Mouse (Mus musculus) right cerebral cortex, postnatal 10 days (tissue): ENCODE data around the gene Mplkip.
A peak's percentile ranks its signal among the peaks of the same experiment; 100 is the strongest.

Experiments
- DNase-seq, 2 experiments: peaks; one replicate each; pipeline ENCODE4 v3.0.0; 2021; ENCODE audit warnings: low spot score in 2 of 2

The Mplkip gene

DNA sequence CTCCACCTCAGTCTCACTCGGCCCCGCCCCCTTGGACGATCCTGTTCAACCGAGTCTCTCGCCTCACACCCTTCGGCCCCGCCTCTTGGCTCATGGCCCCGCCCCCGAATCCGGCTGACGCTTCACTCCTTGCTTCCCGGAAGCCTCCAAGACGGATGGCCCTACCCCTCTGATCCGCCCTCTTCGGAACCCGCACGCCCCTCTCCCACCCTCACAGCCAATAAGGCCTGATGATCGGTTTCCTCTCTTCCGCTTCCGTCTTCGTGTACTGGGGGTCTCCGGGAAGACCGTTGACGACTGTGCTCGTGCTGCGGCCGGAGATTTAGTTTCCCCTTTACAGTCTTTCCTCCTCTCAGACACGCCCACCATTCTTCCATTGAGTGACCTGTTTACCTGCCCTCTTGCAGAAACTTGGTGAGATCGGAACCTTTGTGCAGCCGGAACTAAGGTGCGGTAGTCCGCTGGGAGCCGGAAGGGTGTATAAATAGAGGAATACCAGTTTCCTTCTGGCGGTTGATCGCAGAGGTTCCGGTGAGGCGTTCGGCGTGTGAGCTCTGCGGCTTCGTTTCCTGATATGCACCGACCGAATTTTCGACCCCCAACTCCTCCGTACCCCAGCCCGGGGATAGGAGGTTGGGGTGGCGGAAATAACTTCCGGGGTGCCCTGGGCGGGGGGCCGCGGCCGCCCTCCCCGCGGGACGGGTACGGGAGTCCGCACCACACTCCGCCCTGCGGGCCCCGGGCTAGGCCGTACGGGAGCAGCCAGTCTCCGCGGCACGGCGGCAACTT lies at the start of gene Mplkip, which contains the start of gene Sugct:
Mplkip (plus strand) TSS at position 282 of the 789 bp plus-strand sequence.
Sugct (minus strand) TSS at position 643 of the 789 bp plus-strand sequence.
- peak; percentile 100 for DNase-seq

DNA sequence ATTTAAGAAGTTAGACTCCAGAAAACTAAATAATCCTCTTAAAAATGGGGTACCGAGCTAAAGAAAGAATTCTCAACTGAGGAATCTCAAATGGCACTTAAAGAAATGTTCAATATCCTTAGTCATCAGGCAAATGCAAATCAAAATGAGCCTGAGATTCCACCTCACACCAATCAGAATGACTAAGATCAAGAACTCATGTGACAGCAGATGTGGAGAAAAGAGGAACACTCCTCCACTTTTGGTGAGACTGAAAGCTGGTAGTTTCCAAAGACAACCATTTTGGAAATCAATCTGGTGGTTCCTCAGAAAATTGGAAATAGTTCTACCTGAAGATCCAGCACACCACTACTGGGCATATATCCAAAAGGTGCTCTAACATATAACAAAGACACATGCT lies 27.6 kb upstream of the Mplkip start:
- no peak for DNase-seq

DNA sequence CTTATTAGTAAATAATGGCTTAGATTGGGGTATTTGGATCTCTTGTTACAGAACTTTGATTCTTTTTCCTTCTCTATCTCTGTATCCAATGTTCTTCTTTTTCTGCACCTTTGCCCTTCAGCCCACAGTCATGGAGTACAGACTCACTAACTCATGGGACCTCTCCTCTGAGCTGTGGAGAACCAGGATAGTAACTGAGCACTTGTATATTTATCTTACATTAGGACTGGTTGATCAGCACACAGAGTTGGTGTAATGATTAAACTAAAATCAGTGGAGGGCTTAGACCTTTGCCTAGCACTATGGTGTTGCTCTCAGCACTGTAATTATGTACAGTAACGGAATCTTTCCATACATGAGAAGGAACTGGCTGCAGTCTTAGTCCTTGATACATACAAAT lies 23.9 kb upstream of the Mplkip start:
- no peak for DNase-seq

DNA sequence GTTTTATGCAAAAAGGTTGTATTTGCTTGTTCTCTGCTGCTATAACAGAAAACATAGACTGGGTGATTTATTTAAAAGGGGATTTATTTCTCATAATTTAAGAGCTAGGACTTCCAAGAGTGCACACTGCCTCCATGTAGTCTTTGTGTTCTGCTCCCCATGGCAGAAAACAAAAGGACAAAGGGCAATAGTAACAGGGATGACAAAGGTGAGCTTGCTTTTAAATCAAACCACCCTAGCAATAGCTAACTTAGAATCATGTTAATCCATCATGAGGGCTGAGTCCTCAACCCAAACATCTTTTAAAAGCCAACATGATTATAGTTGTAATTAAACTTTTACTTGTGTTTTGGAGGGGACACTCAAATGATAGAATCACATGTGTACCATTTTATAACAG lies 5.5 kb upstream of the Mplkip start:
- no peak for DNase-seq

DNA sequence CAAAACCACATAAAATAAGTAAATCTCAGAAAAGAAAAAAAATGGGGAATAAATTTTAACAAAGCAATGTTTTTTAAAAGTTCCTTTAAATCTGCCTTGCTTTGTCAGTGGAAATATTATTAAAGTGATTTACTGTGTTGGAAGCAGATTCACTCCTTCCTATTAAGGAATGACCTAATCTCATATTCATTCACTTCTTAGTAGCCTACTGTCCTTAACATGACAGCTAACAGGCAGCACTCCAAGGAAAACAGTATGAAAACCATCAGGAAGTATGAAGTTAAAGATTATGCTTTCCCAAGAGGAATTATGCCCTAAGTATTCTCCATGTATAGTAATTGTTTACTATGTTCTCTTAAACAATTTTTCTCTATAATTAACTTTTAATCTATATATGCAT lies 4.3 kb upstream of the Mplkip start:
- DNase-seq, result no peak

DNA sequence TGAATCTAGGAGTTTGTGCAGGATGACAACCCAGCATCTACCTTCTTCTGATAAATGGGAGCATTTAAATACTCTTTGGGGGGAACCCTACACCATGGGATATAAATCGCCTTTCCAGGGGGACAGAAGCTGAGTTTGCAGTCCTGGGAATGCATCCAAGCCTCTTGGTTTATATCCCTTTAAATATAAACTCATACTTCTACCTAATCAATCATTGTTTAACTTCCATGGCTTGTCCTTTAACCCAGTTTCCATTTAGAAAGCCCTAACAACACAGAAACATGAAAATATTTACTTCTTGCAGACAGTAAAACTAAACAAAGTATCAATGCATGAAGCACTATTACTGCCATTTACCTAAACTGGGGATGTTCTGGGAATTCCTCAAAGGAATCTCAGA lies 3.6 kb upstream of the Mplkip start:
- DNase-seq, result no peak

DNA sequence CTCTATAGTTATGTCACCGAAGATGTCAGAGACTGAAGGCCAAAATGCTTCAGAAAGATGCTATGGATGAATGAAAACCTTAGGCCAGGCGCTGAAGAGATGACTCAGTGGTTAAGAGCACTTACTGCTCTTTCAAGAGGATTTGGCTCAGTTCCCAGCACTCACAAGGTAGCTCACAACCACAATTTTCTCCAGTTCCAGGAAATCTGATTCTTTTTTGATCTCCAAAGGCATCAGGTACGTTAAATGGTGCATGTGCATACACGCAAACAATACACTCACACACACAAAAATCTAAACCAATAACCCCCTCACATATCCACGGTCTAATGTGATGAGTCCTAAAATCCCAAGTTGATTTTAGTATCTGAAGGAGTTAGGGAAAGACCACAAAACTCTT lies 1.2 kb upstream of the Mplkip start:
- no peak for DNase-seq

DNA sequence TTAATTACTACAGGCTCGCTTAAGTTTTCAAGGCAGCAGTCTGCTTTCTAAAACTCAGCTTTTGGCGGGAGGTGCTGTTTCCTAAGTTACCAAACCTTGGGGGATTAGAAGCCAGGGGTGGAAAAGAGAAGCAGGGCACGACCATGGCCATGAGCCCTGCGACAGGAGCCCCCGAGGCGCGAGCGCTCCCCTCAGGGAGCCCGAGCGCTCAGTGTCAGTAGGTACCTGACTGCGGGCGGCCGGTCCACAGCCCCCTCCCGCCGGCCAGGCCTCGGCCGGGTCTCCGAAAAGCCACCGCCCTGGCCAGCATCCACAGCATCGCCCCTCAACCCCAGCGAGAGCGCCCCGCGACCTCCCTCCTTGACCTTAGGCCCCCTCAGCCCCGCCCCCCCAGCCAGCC lies 578 bp upstream of the Mplkip start:
- no peak for DNase-seq

DNA sequence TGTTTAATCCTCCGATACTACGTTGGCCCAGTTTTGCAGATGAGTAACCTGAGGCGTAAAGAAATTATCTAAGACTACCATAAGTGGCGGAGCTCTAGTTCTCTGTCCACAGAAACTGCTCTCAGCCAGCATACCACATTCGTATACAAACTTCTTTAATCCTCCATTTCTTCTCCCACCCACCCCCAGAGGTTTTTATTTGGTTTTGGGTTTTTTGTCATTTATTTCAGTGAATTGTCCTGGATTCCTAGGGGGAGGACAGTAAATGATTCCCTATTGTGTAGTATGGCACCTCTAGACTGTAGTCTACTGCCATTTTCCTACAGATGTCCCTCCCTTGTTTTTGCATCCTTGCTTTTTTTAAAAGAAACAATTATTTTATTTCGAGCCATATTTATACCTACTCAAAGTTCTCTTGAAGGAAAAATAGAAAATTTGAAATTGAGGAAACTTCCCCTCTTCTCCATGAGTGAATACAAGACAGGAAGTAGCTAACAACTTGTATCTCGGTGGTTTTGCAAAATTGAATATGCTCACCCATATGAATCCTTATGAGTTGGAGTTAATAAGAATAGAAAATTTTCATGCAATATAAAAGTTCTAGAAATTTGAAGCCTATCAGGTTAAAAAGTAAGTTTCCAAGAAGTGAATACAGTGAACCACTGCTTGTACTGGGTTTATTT lies 1.0 kb downstream of the Mplkip start:
- DNase-seq, result no peak

DNA sequence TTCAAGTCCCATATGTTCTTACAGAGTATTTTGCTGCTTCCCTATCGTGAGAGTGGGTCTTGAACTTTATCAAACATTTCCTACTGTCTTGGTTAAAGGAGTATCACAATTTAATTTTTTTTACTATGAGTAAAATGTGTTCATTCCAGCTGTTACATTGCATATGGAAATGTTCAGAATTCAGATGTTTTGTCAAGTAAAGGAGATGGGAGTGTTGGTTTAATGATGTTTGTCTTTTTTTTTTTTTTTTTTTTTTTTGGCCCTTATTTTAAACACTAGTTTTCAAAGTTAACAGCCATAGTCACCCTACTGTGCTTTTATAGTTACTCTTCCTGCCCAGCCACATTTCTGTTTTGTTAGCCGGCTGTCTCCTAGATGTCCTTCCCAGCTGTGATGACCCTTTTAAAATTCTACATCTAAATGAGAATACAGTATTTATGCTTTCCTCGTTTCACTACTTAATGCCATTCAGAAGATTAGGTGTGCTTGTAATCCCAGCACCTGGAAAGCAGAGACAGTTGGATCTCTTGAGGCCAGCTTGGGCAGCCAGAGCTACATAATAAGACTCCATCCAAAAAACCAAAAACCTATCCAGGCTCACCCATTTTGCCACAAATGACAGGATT lies 5.2 kb downstream of the Mplkip start:
- no peak for DNase-seq

DNA sequence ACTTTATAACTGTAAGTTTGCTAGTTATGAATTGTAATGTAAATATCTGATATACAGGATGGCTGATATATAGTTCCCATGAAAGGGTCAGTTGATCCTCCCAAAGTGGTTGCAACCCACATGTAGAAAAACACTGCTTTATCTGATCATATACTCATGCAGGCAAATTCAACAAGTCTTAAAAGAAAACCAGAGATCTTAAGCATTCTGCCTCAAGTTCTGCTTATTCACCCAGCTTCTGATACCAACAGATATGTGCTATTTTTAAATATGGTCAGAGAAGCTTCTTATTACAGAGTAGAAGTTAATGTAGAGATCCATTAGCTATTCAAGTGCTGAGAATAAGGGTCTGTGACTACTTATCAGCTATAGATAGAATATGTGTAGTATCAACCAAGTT lies 6.3 kb downstream of the Mplkip start:
- no peak for DNase-seq

DNA sequence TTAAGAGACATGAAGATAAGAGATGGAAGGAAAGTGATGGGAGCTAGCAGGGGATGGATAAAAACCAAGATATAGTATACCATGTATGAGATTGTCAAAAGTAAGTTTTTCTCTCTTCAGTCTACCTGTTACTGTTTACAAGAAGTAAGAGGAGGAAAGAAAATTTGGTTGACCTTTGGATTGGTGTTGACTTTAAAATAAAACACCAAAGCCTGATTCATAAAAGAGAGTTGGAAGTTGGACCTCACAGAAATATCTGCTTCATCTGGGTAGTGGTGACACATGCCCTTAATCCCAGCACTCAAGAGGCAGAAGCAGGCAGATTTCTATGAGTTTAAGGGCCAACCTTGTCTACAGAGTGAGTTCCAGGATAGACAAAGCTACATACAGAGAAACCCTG lies 7.3 kb downstream of the Mplkip start:
- DNase-seq, result no peak

DNA sequence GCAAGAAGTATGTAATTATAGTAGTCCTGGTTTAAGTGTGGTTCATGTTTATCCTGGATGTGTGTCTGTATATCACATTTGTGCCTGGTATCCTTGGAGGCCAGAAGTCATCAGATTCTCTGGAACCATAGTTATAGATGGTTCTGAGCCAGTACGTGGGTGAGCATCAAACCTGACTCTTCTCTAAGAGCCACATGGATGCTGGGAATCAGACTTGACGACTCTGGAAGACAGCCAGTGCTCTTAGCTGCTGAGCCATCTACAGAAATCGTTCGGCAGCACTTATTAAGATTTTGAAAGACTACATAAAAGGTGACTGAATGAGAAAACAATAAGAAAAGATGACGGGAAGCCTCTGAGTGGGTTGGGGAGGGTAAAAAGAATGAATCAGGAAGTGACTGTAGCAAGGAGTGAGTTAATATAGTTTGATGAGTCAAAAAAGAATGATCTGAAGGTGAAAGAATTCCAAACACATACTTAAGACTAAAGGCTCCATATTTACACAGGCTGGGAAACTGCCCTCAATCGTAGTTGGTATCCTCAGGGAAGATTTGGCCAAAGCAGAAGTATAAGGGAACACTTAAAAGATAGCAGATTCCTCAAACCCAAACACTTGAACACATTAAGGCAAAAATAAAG lies 10.3 kb downstream of the Mplkip start:
- DNase-seq, result no peak

DNA sequence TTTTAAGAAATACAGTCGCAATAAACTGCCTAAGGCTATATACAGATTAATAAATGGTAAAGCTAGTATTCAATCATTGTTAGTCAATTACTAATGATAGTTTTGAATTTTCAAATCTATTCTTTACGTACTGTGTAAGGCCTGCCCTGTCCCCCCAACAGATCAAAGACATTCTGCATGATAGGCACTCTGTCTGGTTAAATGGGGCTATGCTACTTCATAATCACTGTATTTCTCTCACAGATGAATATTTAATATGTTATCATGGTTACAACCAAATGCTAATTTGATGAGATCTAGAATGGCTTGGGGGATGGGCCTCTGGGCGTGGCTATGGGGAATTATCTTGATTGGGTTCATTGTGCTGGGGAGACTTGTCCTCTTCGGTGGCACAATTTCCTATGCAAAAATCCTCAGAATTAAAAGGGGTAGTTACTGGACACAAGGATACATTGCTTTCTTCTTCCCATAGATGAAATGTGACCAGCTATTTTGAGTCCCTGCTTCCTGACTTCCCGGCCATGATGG lies 13.9 kb downstream of the Mplkip start:
- DNase-seq, result no peak

DNA sequence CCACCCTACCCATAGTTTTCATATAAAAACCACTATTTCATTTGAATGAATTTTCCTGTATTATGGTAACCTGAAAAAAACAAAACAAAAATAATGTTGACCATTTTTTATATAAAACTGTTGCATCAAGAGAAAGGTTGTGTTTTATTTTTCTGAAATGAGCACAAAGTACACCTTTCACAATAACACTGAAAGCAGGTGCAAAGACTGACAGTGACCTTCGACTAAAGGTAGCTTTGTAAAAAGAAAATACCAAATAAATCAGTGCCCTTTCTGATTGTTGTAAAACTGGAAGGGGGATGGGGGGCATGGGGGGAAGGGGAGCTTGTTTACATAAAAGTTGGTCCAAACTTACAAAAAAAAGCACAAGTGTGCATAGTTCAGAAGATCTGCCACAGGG lies 22.4 kb downstream of the Mplkip start:
- DNase-seq, result no peak

DNA sequence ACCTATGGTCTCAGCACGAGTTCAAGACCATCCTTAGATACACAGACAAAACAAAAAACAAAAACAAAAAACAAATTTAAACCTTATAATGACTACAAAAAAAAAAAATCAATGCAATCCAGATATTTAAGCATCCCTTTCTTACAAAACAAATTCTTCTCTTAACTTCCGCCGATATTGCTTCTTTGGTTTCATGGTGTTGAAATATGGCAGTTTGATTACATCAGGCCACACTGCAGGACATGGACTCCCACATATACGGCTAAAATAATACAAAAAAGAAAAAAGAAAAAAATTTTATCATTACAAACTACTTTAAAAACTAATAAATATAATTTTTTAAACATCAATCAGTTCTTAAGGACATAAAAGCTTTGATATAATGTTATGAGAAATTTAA lies 32.9 kb downstream of the Mplkip start:
- no peak for DNase-seq

DNA sequence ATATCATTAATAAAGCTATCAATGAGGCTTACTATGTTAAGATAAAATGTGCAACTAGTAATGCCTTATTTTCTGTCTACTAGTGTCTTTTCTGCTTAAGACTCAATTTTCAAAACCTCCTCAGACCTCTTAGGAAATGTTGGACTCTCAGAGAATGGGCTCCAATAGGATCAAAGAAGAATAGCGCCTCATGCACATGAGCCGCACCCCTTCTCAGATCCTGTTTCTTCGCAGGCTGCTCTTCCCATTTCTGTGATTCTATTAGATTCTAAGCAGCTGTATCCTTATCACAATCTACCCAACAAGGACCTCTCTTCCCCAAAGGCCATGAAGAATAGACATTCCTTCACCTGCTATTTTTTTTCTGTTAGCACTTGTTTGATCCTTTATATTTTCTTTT lies 33.8 kb downstream of the Mplkip start:
- DNase-seq, result no peak
